Mouse (Mus musculus) intestine, postnatal 0 days (tissue): ENCODE data around the gene Epb41l5. TPM values are rescaled to one million over a fixed set of nuclear protein-coding genes. Genes with fewer than 3 reads are reported as not detected.

Experiments used
- ATAC-seq: fragments of 200-750 bp; cut with Nextera tagmentation; 2 replicates; pipeline ENCODE4 v1.8.0; 2017; ENCODE audit warnings: mild to moderate bottlenecking, moderate TSS enrichment, moderate library complexity
- H3K27ac ChIP-seq: fragments of 300-500 bp; sonication (generic); 2 replicates; pipeline ENCODE4 v1.5.1; 2014; ENCODE audit warnings: mild to moderate bottlenecking, low read depth, low read length, moderate library complexity
- H3K27me3 ChIP-seq: fragments of 300-500 bp; sonication (generic); replicated peaks from 2 replicates; pipeline ENCODE4 v1.6.1; 2014; ENCODE audit warnings: low read length, mixed read lengths; ENCODE audit not compliant: control insufficient read depth, insufficient read depth
- H3K36me3 ChIP-seq: fragments of 300-500 bp; sonication (generic); 2 replicates; pipeline ENCODE4 v1.6.1; 2014; ENCODE audit warnings: mild to moderate bottlenecking, moderate library complexity; ENCODE audit not compliant: control insufficient read depth, insufficient read depth
- H3K4me1 ChIP-seq: fragments of 300-500 bp; sonication (generic); replicated peaks from 2 replicates; pipeline ENCODE4 v1.6.1; 2014; ENCODE audit warnings: antibody characterized with exemption, low read length, mixed read lengths; ENCODE audit not compliant: control insufficient read depth, insufficient read depth
- H3K4me2 ChIP-seq: fragments of 300-500 bp; sonication (generic); replicated peaks from 2 replicates; pipeline ENCODE4 v1.6.1; 2014; ENCODE audit warnings: low read depth, mild to moderate bottlenecking, moderate library complexity
- H3K4me3 ChIP-seq: fragments of 300-500 bp; sonication (generic); 2 replicates; pipeline ENCODE4 v1.5.1; 2014; ENCODE audit warnings: low read depth, low read length
- H3K9ac ChIP-seq: fragments of 300-500 bp; sonication (generic); 2 replicates; pipeline ENCODE4 v1.6.1; 2014; ENCODE audit warnings: mild to moderate bottlenecking, low read depth, low read length
- H3K9me3 ChIP-seq: fragments of 300-500 bp; sonication (generic); 2 replicates; pipeline ENCODE4 v1.6.1; 2016; ENCODE audit warnings: mixed run types; ENCODE audit not compliant: control insufficient read depth
- CTCF ChIP-seq: sonication (generic); IDR thresholded peaks from 2 replicates; pipeline ENCODE4 v1.5.1; 2016; ENCODE audit warnings: low read depth, mild to moderate bottlenecking, control low read depth, antibody characterized with exemption, moderate library complexity
- WGBS: fragments of 180-500 bp; shearing (Covaris S2); extraction: QIAGEN DNeasy Blood & Tissue Kit; methylation state at CpG from one replicate; pipeline ENCODE4 v1.1.7; 2014; 5-methylcytosine and 5-hydroxymethylcytosine counted together
- polyA plus RNA-seq: library from polyadenylated mRNA; unstranded; fragments of >200 nt; fragmentation: Nextera tagmentation; extraction: Ambion mirVana; gene quantifications from 2 replicates; pipeline ENCODE4 v1.2.1, GENCODE M21; 2015

The Epb41l5 gene
- polyA plus RNA-seq, 1 experiment from 2014 or later, result 14.3 TPM

- Histone ChIP-seq H3K4me1 (peaks cover 6% of the 10 kb centered on the region; the same call in 1 of the 2 replicates), H3K9ac (no peak overlapping the region), H3K4me3 (no peak overlapping the region), H3K36me3 (no peaks in the 10 kb centered on the region; the same call in 1 of the 2 replicates), H3K27ac (no peak overlapping the region), H3K4me2 (no peak overlapping the region), H3K27me3 (no peaks in the 10 kb centered on the region), H3K9me3 (no peaks in the 10 kb centered on the region)
- ATAC-seq, result no peak
- no peak for TF ChIP-seq CTCF
Measured at GRCm38 (mm10) chr1:119518786-119519185, 130.0 kb downstream of the Epb41l5 start.

GRCm38 (mm10) chr1:119518060-119518459, 130.7 kb downstream of the Epb41l5 start:
- Histone ChIP-seq H3K36me3 (no peaks in the 10 kb centered on the region; the same call in 1 of the 2 replicates), H3K4me3 (no peak overlapping the region), H3K9me3 (no peaks in the 10 kb centered on the region), H3K4me1 (peaks cover 6% of the 10 kb centered on the region; the same call in 1 of the 2 replicates), H3K27ac (no peak overlapping the region), H3K27me3 (no peaks in the 10 kb centered on the region), H3K4me2 (no peak overlapping the region), H3K9ac (no peak overlapping the region)
- no peak for ATAC-seq
- TF ChIP-seq CTCF, result no peak
- WGBS, result 64% methylated on average over 7 of the region's 7 CpGs

GRCm38 (mm10) chr1:119510857-119511256, 137.9 kb downstream of the Epb41l5 start:
- ATAC-seq, result no peak
- H3K4me2 ChIP-seq, result no peak overlapping the region
- TF ChIP-seq CTCF, result no peak
- no peaks in the 10 kb centered on the region for H3K4me1 ChIP-seq
- H3K9me3 ChIP-seq, result no peaks in the 10 kb centered on the region
- H3K27ac ChIP-seq, result no peak overlapping the region
- no peaks in the 10 kb centered on the region for H3K27me3 ChIP-seq
- H3K9ac ChIP-seq, result no peak overlapping the region
- no peak overlapping the region for H3K4me3 ChIP-seq
- H3K36me3 ChIP-seq, result no peaks in the 10 kb centered on the region
- 72% methylated on average over 8 of the region's 8 CpGs for WGBS

GRCm38 (mm10) chr1:119510409-119510808, 138.4 kb downstream of the Epb41l5 start:
- TF ChIP-seq CTCF, result no peak
- WGBS, result 42% methylated on average over 9 of the region's 9 CpGs

GRCm38 (mm10) chr1:119509474-119509873, 139.3 kb downstream of the Epb41l5 start:
- Histone ChIP-seq H3K4me2 (no peak overlapping the region), H3K4me3 (no peak overlapping the region), H3K27me3 (no peaks in the 10 kb centered on the region), H3K9ac (no peak overlapping the region), H3K9me3 (no peaks in the 10 kb centered on the region), H3K36me3 (no peaks in the 10 kb centered on the region), H3K27ac (no peak overlapping the region), H3K4me1 (0 out of 2 replicates have a peak, but pooled peaks cover 4% of the 10 kb centered on the region)
- WGBS, result 85% methylated on average over 7 of the region's 7 CpGs
- no peak for TF ChIP-seq CTCF
- ATAC-seq, result no peak

More at GRCm38 (mm10) chr1:119510409-119510808, 138.4 kb downstream of the Epb41l5 start:
- H3K27ac ChIP-seq, result no peak overlapping the region
- no peaks in the 10 kb centered on the region for H3K4me1 ChIP-seq
- H3K36me3 ChIP-seq, result no peaks in the 10 kb centered on the region
- no peaks in the 10 kb centered on the region for H3K27me3 ChIP-seq
- ATAC-seq, result no peak
- no peak overlapping the region for H3K9ac ChIP-seq
- no peak overlapping the region for H3K4me2 ChIP-seq
- H3K4me3 ChIP-seq, result no peak overlapping the region
- no peaks in the 10 kb centered on the region for H3K9me3 ChIP-seq

GRCm38 (mm10) chr1:119508548-119508947, 140.3 kb downstream of the Epb41l5 start:
- Histone ChIP-seq H3K27me3 (no peaks in the 10 kb centered on the region), H3K9ac (no peak overlapping the region), H3K36me3 (no peaks in the 10 kb centered on the region), H3K9me3 (no peaks in the 10 kb centered on the region), H3K4me3 (no peak overlapping the region), H3K4me1 (0 out of 2 replicates have a peak, but pooled peaks cover 4% of the 10 kb centered on the region), H3K4me2 (no peak overlapping the region), H3K27ac (no peak overlapping the region)
- no peak for TF ChIP-seq CTCF
- WGBS, result 51% methylated on average over 4 of the region's 4 CpGs
- no peak for ATAC-seq

GRCm38 (mm10) chr1:119505951-119506350, 142.8 kb downstream of the Epb41l5 start:
- WGBS, result 82% methylated on average over 3 of the region's 3 CpGs
- no peak overlapping the region for H3K4me3 ChIP-seq

More at GRCm38 (mm10) chr1:119505951-119506350, 142.8 kb downstream of the Epb41l5 start:
- H3K9me3 ChIP-seq, result no peaks in the 10 kb centered on the region
- TF ChIP-seq CTCF, result no peak
- no peak overlapping the region for H3K9ac ChIP-seq
- no peak overlapping the region for H3K27ac ChIP-seq
- peaks cover 10% of the 10 kb centered on the region; the same call in 1 of the 2 replicates for H3K36me3 ChIP-seq
- H3K27me3 ChIP-seq, result no peaks in the 10 kb centered on the region
- no peak for ATAC-seq
- H3K4me1 ChIP-seq, result 0 out of 2 replicates have a peak, but pooled peaks cover 10% of the 10 kb centered on the region
- H3K4me2 ChIP-seq, result no peak overlapping the region
